Mouse (Mus musculus): ENCODE results near the gene Rbmx. TPM values are rescaled to one million over a fixed set of nuclear protein-coding genes. Genes with fewer than 3 reads are reported as not detected.
A peak's percentile ranks its signal among the peaks of the same experiment; 100 is the strongest.

Gene Rbmx
- polyA plus RNA-seq, 1 experiment from 2014 or later: 134 TPM

GRCm38 (mm10) chrX:57372965-57373364, 19.9 kb downstream of the Rbmx start:
- Histone ChIP-seq H3K9me3 (replicated peaks) (no peaks in the 10 kb centered on the region), H3K36me3 (peaks cover 8% of the 10 kb centered on the region; the same call in 1 of the 2 replicates), H3K27me3 (no peaks in the 10 kb centered on the region), H3K4me1 (no peaks in the 10 kb centered on the region), H3K4me2 (no peak overlapping the region), H3K9ac (no peak overlapping the region), H3K27ac (no peak overlapping the region), H3K4me3 (replicated peaks) (no peak overlapping the region)
- no peak for ATAC-seq (replicated peaks; ENCODE audit: low FRiP score)
- 83% methylated on average over 4 of the region's 4 CpGs for WGBS

GRCm38 (mm10) chrX:57364891-57365569, 27.8 kb downstream of the Rbmx start:
- no peaks in the 10 kb centered on the region for H3K36me3 ChIP-seq
- no peaks in the 10 kb centered on the region for H3K4me1 ChIP-seq
- no peak overlapping the region for H3K4me3 ChIP-seq (replicated peaks)
- no peak overlapping the region for H3K27ac ChIP-seq
- ATAC-seq (replicated peaks; ENCODE audit: low FRiP score): 0 out of 2 replicates have a peak, but pooled peaks have one; percentile 52
- no peaks in the 10 kb centered on the region for H3K9me3 ChIP-seq (replicated peaks)
- WGBS: 68% methylated on average over 2 of the region's 2 CpGs
- H3K27me3 ChIP-seq: no peaks in the 10 kb centered on the region
- H3K9ac ChIP-seq: no peak overlapping the region
- no peak overlapping the region for H3K4me2 ChIP-seq

GRCm38 (mm10) chrX:57359316-57359715, 33.5 kb downstream of the Rbmx start:
- Histone ChIP-seq H3K4me1 (no peaks in the 10 kb centered on the region), H3K9ac (no peak overlapping the region), H3K9me3 (replicated peaks) (no peaks in the 10 kb centered on the region), H3K4me3 (replicated peaks) (no peak overlapping the region), H3K4me2 (no peak overlapping the region), H3K27ac (no peak overlapping the region), H3K27me3 (no peaks in the 10 kb centered on the region), H3K36me3 (no peaks in the 10 kb centered on the region)
- no peak for ATAC-seq (replicated peaks; ENCODE audit: low FRiP score)
- 71% methylated on average over 1 of the region's 1 CpGs for WGBS

GRCm38 (mm10) chrX:57339220-57339619, 53.6 kb downstream of the Rbmx start:
- Histone ChIP-seq H3K36me3 (no peaks in the 10 kb centered on the region), H3K9me3 (replicated peaks) (no peaks in the 10 kb centered on the region), H3K4me3 (replicated peaks) (no peak overlapping the region), H3K27ac (no peak overlapping the region), H3K9ac (no peak overlapping the region), H3K4me1 (no peaks in the 10 kb centered on the region), H3K4me2 (no peak overlapping the region), H3K27me3 (no peaks in the 10 kb centered on the region)
- no peak for ATAC-seq (replicated peaks; ENCODE audit: low FRiP score)
- WGBS: 62% methylated on average over 4 of the region's 4 CpGs

DNA sequence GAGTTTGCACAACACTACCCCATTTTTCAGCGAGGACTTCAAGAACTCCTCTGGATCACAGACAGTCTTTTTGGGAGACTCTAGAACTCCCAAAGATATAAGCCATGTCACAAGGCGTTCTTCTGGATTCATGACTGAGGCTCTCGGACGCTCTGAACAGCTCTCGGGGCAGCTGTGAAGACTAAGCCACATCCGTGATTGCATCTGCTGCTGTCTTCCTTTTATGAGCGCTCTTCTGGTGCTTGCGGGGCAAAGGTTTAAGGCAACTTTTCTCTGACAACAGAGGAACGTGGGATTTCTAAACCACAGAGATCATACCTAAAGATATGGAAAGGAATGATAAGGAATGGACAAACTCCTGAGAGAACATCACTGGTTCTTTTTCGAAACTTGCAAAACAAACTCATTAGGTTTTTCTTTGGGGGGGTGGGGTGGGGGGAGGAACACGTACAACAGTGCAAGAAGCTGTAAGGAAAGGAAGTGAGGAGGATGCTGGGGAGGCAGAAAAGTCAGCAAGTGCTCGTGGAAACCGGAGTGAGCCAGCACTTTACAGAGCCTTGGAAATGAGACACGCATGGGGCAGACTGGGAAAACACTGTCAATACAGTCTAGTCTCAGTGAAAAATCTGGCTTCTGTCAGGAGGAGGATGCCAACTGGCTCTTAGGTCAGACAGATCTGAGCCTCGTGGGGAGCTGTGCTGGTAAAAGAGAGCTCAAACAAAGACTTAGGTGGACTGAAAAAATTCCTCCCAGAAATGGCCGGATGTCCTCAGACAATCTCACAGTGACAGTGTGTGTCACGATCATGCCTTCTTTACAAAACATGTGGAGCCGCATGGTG, 54.2 kb downstream of the Rbmx start, which contains the start of gene Arhgef6:
Gene Arhgef6 (minus strand): TSS at position 359 of the 841 bp plus-strand sequence.
- Histone ChIP-seq H3K4me3 (replicated peaks) (no peak within 1 kb of the TSS), H3K9ac (no peak within 1 kb of the TSS), H3K36me3 (no peaks in the 10 kb centered on the region), H3K4me2 (no peak within 1 kb of the TSS), H3K9me3 (replicated peaks) (no peaks in the 10 kb centered on the region), H3K4me1 (no peaks in the 10 kb centered on the region), H3K27ac (no peak within 1 kb of the TSS), H3K27me3 (no peaks in the 10 kb centered on the region)
- WGBS: 43% methylated on average over 18 of the region's 18 CpGs
- no peak for ATAC-seq (replicated peaks; ENCODE audit: low FRiP score)

DNA sequence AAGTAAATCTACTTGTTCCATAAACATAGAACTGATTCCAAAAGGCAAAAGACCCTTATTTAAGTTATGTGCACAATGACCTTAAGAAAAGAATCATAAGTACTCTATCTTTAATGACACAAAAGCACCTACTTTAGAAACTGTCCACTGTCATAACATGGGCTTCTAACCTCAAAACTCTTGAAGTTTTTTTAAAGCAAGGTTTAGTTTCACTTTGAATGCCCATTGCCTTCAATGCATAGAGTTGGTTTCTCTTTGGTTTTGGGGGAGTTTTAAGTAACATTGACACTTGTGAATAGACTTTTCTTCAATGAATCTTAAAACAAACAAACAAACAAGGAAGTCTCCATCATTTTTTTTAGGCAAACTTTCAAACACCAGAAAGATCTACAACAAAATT, 55.3 kb downstream of the Rbmx start:
- ATAC-seq (replicated peaks; ENCODE audit: low FRiP score): no peak
- H3K4me1 ChIP-seq: no peaks in the 10 kb centered on the region
- no peak overlapping the region for H3K9ac ChIP-seq
- no peaks in the 10 kb centered on the region for H3K9me3 ChIP-seq (replicated peaks)
- no peak overlapping the region for H3K4me3 ChIP-seq (replicated peaks)
- no peak overlapping the region for H3K4me2 ChIP-seq
- no peaks in the 10 kb centered on the region for H3K36me3 ChIP-seq
- H3K27ac ChIP-seq: no peak overlapping the region
- H3K27me3 ChIP-seq: no peaks in the 10 kb centered on the region

- Histone ChIP-seq H3K4me1 (no peaks in the 10 kb centered on the region), H3K9me3 (replicated peaks) (no peaks in the 10 kb centered on the region), H3K27ac (no peak overlapping the region), H3K36me3 (no peaks in the 10 kb centered on the region), H3K27me3 (no peaks in the 10 kb centered on the region), H3K4me3 (replicated peaks) (no peak overlapping the region), H3K9ac (no peak overlapping the region), H3K4me2 (no peak overlapping the region)
- WGBS: 85% methylated on average over 9 of the region's 9 CpGs
- ATAC-seq (replicated peaks; ENCODE audit: low FRiP score): no peak
Observed at GRCm38 (mm10) chrX:57336958-57337357, 55.9 kb downstream of the Rbmx start.

DNA sequence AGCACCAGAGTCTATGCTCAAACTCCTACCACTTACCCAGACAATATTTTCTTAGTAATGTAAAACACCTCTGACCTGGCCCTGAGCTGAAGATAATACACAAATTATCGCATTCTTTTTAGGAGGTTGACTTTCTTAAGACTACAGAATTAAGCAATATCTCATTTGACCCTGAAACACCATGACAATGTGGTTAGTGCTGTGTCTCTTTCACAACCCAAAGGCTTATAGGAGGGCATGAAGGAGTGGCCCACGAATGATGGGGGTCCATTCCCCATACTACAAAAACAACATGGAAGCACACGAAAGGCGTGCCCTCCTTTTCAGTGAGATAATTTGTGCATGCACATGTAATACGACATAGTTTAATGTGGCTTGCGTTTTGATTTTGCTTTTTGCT, 57.5 kb downstream of the Rbmx start:
- no peak overlapping the region for H3K4me2 ChIP-seq
- no peaks in the 10 kb centered on the region for H3K36me3 ChIP-seq
- H3K9ac ChIP-seq: no peak overlapping the region
- H3K9me3 ChIP-seq (replicated peaks): no peaks in the 10 kb centered on the region
- H3K4me1 ChIP-seq: no peaks in the 10 kb centered on the region
- no peak overlapping the region for H3K4me3 ChIP-seq (replicated peaks)
- ATAC-seq (replicated peaks; ENCODE audit: low FRiP score): no peak
- H3K27ac ChIP-seq: no peak overlapping the region
- H3K27me3 ChIP-seq: no peaks in the 10 kb centered on the region
- 89% methylated on average over 6 of the region's 6 CpGs for WGBS

Other genes starting within 250 kb of the Rbmx start
- gene Cd40lg, start 180.9 kb downstream of the Rbmx start, polyA plus RNA-seq (2015; fragmentation: Nextera tagmentation; extraction: Ambion mirVana): not detected in 2 replicates
- 3.2 and 3.9 TPM in 2 replicates for gene Arhgef6, start 54.3 kb downstream of the Rbmx start, polyA plus RNA-seq (2015; fragmentation: Nextera tagmentation; extraction: Ambion mirVana)
- not detected in 2 replicates for gene Gm364, start 16.1 kb upstream of the Rbmx start, polyA plus RNA-seq (2015; fragmentation: Nextera tagmentation; extraction: Ambion mirVana)
- gene Gpr101, start 110.7 kb upstream of the Rbmx start, polyA plus RNA-seq (2015; fragmentation: Nextera tagmentation; extraction: Ambion mirVana): not detected in 2 replicates